8 mouse cellular contexts compared by ENCODE assay signal in the genomic region with DNA sequence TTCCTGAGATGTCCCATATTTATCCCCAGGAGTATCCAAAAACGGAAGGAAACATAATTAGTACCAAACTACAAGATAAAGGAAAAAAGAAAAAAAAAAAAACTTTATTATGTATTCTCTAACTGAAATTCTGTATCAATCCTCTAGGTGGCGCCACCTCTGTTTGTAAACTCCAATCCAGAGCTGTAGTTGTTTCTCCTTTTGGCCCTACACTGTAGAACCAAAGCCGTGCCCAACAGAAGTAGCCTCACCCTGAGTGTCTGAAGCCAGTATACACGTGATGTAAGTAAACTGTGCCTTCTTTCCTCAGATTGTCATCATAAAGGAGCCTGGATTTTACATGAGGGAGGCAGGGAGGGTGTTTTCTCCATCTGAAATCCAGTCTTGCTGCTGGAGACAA.
DNase-seq lines count a peak whose midpoint lies in the region; ATAC-seq and TF ChIP-seq lines count a peak whose summit lies in the region.

No protein-coding gene starts in this region.

- ATAC-seq in heart, postnatal 0 days (ENCODE audit: insufficient read depth, low read depth): 0 out of 2 replicates have a peak, but pooled peaks have one; percentile 39
- peak; percentile 76; the same call in 1 of the 2 replicates for ATAC-seq in forebrain, embryonic 15.5 days (replicated peaks)
- no peak for ATAC-seq in heart, embryonic 12.5 days (ENCODE audit: insufficient number of reproducible peaks, low FRiP score)

- no peaks in the 10 kb centered on the region for H3K36me3 ChIP-seq in heart, postnatal 0 days (replicated peaks; ENCODE audit: control insufficient read depth, insufficient read depth, low read length)
- no peaks in the 10 kb centered on the region for H3K36me3 ChIP-seq in testis, adult 2 months (ENCODE audit: control insufficient read depth, insufficient read depth, low read length)
- no peaks in the 10 kb centered on the region for H3K36me3 ChIP-seq in forebrain, embryonic 15.5 days
- H3K36me3 ChIP-seq in heart, embryonic 12.5 days: no peaks in the 10 kb centered on the region

- 14% methylated on average over 4 of the region's 4 CpGs for WGBS in heart, postnatal 0 days
- 12% methylated on average over 4 of the region's 4 CpGs for WGBS in forebrain, embryonic 15.5 days
- 18% methylated on average over 4 of the region's 4 CpGs for WGBS in heart, embryonic 12.5 days

- no peaks in the 10 kb centered on the region for H3K9me3 ChIP-seq in heart, postnatal 0 days (replicated peaks; ENCODE audit: control insufficient read depth, low read length)
- H3K9me3 ChIP-seq in forebrain, embryonic 15.5 days: no peaks in the 10 kb centered on the region
- no peaks in the 10 kb centered on the region for H3K9me3 ChIP-seq in heart, embryonic 12.5 days (replicated peaks)

- no peak overlapping the region for H3K4me3 ChIP-seq in heart, postnatal 0 days (ENCODE audit: low read depth, low read length)
- peak overlapping the region; percentile 11; the same call in 1 of the 2 replicates for H3K4me3 ChIP-seq in testis, adult 2 months (ENCODE audit: control insufficient read depth, low read depth, low read length)
- H3K4me3 ChIP-seq in forebrain, embryonic 15.5 days: no peak overlapping the region
- H3K4me3 ChIP-seq in heart, embryonic 12.5 days: no peak overlapping the region

- no peak overlapping the region for H3K9ac ChIP-seq in heart, postnatal 0 days (replicated peaks; ENCODE audit: low read depth, low read length)
- H3K9ac ChIP-seq in forebrain, embryonic 15.5 days (replicated peaks): no peak overlapping the region
- H3K9ac ChIP-seq in heart, embryonic 12.5 days: no peak overlapping the region

- no peak for TF ChIP-seq EP300 in heart, postnatal 0 days (IDR thresholded peaks at IDR 0.05; ENCODE audit: low read depth)

- intact Hi-C loops in heart, postnatal 36 days (cut with DNase I): loop anchor here (2.0 kb wide), 1 partner anchor 1314 kb away; no protein-coding TSS in a partner anchor

- peak; percentile 62 for TF ChIP-seq CTCF in heart, postnatal 0 days (IDR thresholded peaks at IDR 0.05; ENCODE audit: low read depth)
- no peak for TF ChIP-seq CTCF in testis, adult 2 months (IDR thresholded peaks at IDR 0.05; ENCODE audit: control insufficient read depth, insufficient read depth, insufficient replicate concordance, low read depth, low read length)

- TF ChIP-seq POLR2A in testis, adult 2 months (IDR thresholded peaks at IDR 0.05; ENCODE audit: control insufficient read depth, low read depth, low read length): no peak

- H3K4me1 ChIP-seq in heart, postnatal 0 days (ENCODE audit: control insufficient read depth, insufficient read depth): no peaks in the 10 kb centered on the region
- H3K4me1 ChIP-seq in testis, adult 2 months (ENCODE audit: control insufficient read depth, insufficient read depth, low read length): peaks cover 5% of the 10 kb centered on the region; the same call in 1 of the 2 replicates
- H3K4me1 ChIP-seq in forebrain, embryonic 15.5 days: peaks cover 10% of the 10 kb centered on the region; the same call in 1 of the 2 replicates
- 0 out of 2 replicates have a peak, but pooled peaks cover 3% of the 10 kb centered on the region for H3K4me1 ChIP-seq in heart, embryonic 12.5 days (replicated peaks)

- no peaks in the 10 kb centered on the region for H3K27me3 ChIP-seq in heart, postnatal 0 days (ENCODE audit: control insufficient read depth, insufficient read depth, low read length)
- H3K27me3 ChIP-seq in testis, adult 2 months (ENCODE audit: control insufficient read depth, insufficient read depth, low read length): no peaks in the 10 kb centered on the region
- H3K27me3 ChIP-seq in forebrain, embryonic 15.5 days: no peaks in the 10 kb centered on the region
- no peaks in the 10 kb centered on the region for H3K27me3 ChIP-seq in heart, embryonic 12.5 days (replicated peaks)

- no peak overlapping the region for H3K27ac ChIP-seq in heart, postnatal 0 days (ENCODE audit: low read depth)
- peak overlapping the region; percentile 56 for H3K27ac ChIP-seq in testis, adult 2 months (ENCODE audit: control insufficient read depth, insufficient read depth, low read depth, low read length)
- no peak overlapping the region for H3K27ac ChIP-seq in forebrain, embryonic 15.5 days (replicated peaks)
- H3K27ac ChIP-seq in heart, embryonic 12.5 days (ENCODE audit: poor library complexity, severe bottlenecking): no peak overlapping the region

- DNase-seq in heart, postnatal 0 days (ENCODE audit: low spot score): peak; percentile 65
- DNase-seq in heart, postnatal 36 days: no peak
- DNase-seq in testis, postnatal 10 days (ENCODE audit: low spot score): no peak
- DNase-seq in retina, embryonic 14.5 days (ENCODE audit: low spot score): peak; percentile 72
- DNase-seq in gastrocnemius, adult 18-20 months (ENCODE audit: low spot score): no peak

- H3K4me2 ChIP-seq in heart, postnatal 0 days (ENCODE audit: low read depth, low read length): no peak overlapping the region
- H3K4me2 ChIP-seq in forebrain, embryonic 15.5 days (replicated peaks): no peak overlapping the region
- no peak overlapping the region for H3K4me2 ChIP-seq in heart, embryonic 12.5 days

Comparison
In these comparisons a context has a peak if more than half of its experiments do, and no peak if none do; other contexts are left out.
1. DNase-seq: peak in heart, postnatal 0 days (single experiment) and retina, embryonic 14.5 days (single experiment); none in heart, postnatal 36 days (0 of 2), testis, postnatal 10 days (single experiment) and gastrocnemius, adult 18-20 months (single experiment).